In the genomic region with DNA sequence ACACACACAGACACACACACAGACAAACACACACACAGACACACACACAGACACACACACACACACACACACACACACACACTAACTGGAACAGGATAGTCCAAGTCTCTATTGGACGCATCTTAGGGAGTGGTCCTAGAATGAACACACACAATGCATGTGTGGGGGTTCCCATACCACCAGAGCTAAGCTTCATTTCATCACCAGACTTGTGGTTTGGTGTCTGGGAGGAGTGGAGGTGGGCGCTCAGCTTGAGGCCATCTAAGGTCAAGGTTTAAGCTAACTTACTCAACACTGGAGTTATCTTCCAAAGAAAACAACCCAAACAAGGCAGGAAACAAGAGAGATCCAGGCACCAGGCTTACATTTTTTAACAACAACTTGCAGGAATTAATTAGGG, we compare ENCODE assay signal across 23 mouse cellular contexts.
DNase-seq lines count a peak whose midpoint lies in the region; ATAC-seq lines count a peak whose summit lies in the region.
"Had no signal": no experiment of that assay in that cellular context is flagged by ENCODE, and none has a peak within 500 bp of the region (broad histone marks: within the 10 kb centered on the region; RNA-seq: fewer than 3 reads in every experiment).

No protein-coding gene starts in this region.

- DNase-seq in heart, adult 11 months: peak; percentile 35
- peak; percentile 9 for DNase-seq in 416B (ENCODE audit: low read depth)
- no peak for DNase-seq in spleen, postnatal 4 days (ENCODE audit: low spot score in 2 of 2)
- DNase-seq: adrenal gland, adult 2 months; adrenal gland, postnatal 10 days; adrenal gland, postnatal 25 days; B cell, adult 2 months; cerebellum, adult 11 months; cerebellum, adult 18-20 months; cerebellum, adult 8-10 months; cerebellum, adult 9-11 months; cerebellum, postnatal 14 days; cerebellum, postnatal 36 days; embryo, embryonic 11 days had no signal

- H3K4me3 ChIP-seq in heart, embryonic 12.5 days: no peak overlapping the region
- H3K4me3 ChIP-seq: embryonic facial prominence, embryonic 12.5 days; erythroblast, embryonic 14.5 days; forebrain, embryonic 10.5 days; forebrain, embryonic 12.5 days had no signal

- no peak overlapping the region for H3K9ac ChIP-seq in heart, embryonic 12.5 days
- H3K9ac ChIP-seq: embryonic facial prominence, embryonic 12.5 days; forebrain, embryonic 12.5 days had no signal

- H3K4me2 ChIP-seq in heart, embryonic 12.5 days: no peak overlapping the region
- H3K4me2 ChIP-seq: embryonic facial prominence, embryonic 12.5 days; forebrain, embryonic 12.5 days had no signal

- WGBS in heart, embryonic 12.5 days: 69% methylated on average over 2 of the region's 2 CpGs

- H3K27ac ChIP-seq in heart, embryonic 12.5 days (ENCODE audit: poor library complexity, severe bottlenecking): no peak overlapping the region
- H3K27ac ChIP-seq: embryonic facial prominence, embryonic 12.5 days; forebrain, embryonic 10.5 days; forebrain, embryonic 12.5 days had no signal

- no peaks in the 10 kb centered on the region for H3K27me3 ChIP-seq in heart, embryonic 12.5 days (replicated peaks)
- H3K27me3 ChIP-seq: embryonic facial prominence, embryonic 12.5 days; forebrain, embryonic 12.5 days had no signal

- ATAC-seq in heart, embryonic 12.5 days (ENCODE audit: insufficient number of reproducible peaks, low FRiP score): no peak
- peak; percentile 88 for ATAC-seq in granulocyte monocyte progenitor cell, adult 5-6 weeks (replicated peaks; ENCODE audit: poor library complexity, severe bottlenecking)
- no peak for ATAC-seq in CD4-positive, CD25-positive, alpha-beta regulatory T cell, adult 4 months
- ATAC-seq: forebrain, embryonic 14.5 days; forebrain, embryonic 16.5 days had no signal

- no peaks in the 10 kb centered on the region for H3K4me1 ChIP-seq in heart, embryonic 12.5 days (replicated peaks)
- H3K4me1 ChIP-seq: embryonic facial prominence, embryonic 12.5 days had no signal

- no peaks in the 10 kb centered on the region for H3K36me3 ChIP-seq in heart, embryonic 12.5 days
- H3K36me3 ChIP-seq: embryonic facial prominence, embryonic 12.5 days; forebrain, embryonic 10.5 days; forebrain, embryonic 12.5 days had no signal

- H3K9me3 ChIP-seq in heart, embryonic 12.5 days (replicated peaks): peaks cover 4% of the 10 kb centered on the region; the same call in 1 of the 2 replicates
- H3K9me3 ChIP-seq: embryonic facial prominence, embryonic 12.5 days; forebrain, embryonic 10.5 days; forebrain, embryonic 12.5 days had no signal

Comparison
In these comparisons a context has a peak if more than half of its experiments do, and no peak if none do; other contexts are left out.
1. DNase-seq: peak in heart, adult 11 months (single experiment) and 416B (single experiment); none in spleen, postnatal 4 days (0 of 2).